Comparison of ENCODE assay signal across 24 mouse cellular contexts in the genomic region with DNA sequence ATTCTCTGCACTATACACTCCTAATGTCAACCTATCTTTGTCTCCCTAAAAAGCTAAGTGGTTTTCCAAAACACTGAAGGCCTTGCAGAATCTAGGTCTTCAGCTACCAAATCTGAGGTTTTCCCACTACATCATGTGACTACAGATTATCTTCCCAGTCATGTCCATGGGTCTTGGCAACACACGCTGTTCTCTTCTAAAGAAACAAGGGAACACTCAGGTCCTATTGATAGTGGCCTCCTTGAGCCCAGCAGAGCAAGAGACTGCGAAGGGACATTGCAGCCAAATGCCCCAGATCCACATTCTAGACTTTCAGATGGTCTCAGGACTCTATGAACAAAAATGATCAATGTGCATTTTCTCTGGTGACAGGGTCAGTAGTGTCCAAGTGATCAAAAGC. TPM values are rescaled to one million over a fixed set of nuclear protein-coding genes. Genes with fewer than 3 reads are reported as not detected.
A peak's percentile ranks its signal among the peaks of the same experiment; 100 is the strongest.
DNase-seq lines count a peak whose midpoint lies in the region; ATAC-seq and TF ChIP-seq lines count a peak whose summit lies in the region.
"Had no signal": no experiment of that assay in that cellular context is flagged by ENCODE, and none has a peak within 500 bp of the region (broad histone marks: within the 10 kb centered on the region; RNA-seq: fewer than 3 reads in every experiment).

No protein-coding gene starts in this region.

- no peaks in the 10 kb centered on the region for H3K27me3 ChIP-seq in hindbrain, postnatal 0 days (ENCODE audit: insufficient read depth, low read length)
- H3K27me3 ChIP-seq in hindbrain, embryonic 13.5 days = no peaks in the 10 kb centered on the region
- H3K27me3 ChIP-seq: embryonic facial prominence, embryonic 12.5 days; kidney, embryonic 15.5 days; limb, embryonic 13.5 days; liver, embryonic 12.5 days had no signal

- H3K36me3 ChIP-seq in hindbrain, postnatal 0 days (ENCODE audit: insufficient read depth, low read length) = no peaks in the 10 kb centered on the region
- H3K36me3 ChIP-seq in hindbrain, embryonic 13.5 days = no peaks in the 10 kb centered on the region
- H3K36me3 ChIP-seq: embryonic facial prominence, embryonic 12.5 days; kidney, embryonic 15.5 days; limb, embryonic 13.5 days; liver, embryonic 12.5 days had no signal

- H3K27ac ChIP-seq in hindbrain, postnatal 0 days = no peak overlapping the region
- no peak overlapping the region for H3K27ac ChIP-seq in hindbrain, embryonic 13.5 days
- H3K27ac ChIP-seq: embryonic facial prominence, embryonic 12.5 days; kidney, embryonic 15.5 days; limb, embryonic 13.5 days; liver, embryonic 12.5 days had no signal

- H3K9ac ChIP-seq in hindbrain, postnatal 0 days (replicated peaks; ENCODE audit: low read length) = no peak overlapping the region
- H3K9ac ChIP-seq in hindbrain, embryonic 13.5 days = no peak overlapping the region
- H3K9ac ChIP-seq: embryonic facial prominence, embryonic 12.5 days; kidney, embryonic 15.5 days; limb, embryonic 13.5 days; liver, embryonic 12.5 days had no signal

- peak; percentile 41; the same call in 1 of the 2 replicates for ATAC-seq in frontal cortex, adult (ENCODE audit: low TSS enrichment)
- ATAC-seq in hindbrain, postnatal 0 days = peak; percentile 75; the same call in 1 of the 2 replicates
- ATAC-seq in hindbrain, embryonic 13.5 days (ENCODE audit: low FRiP score) = no peak
- ATAC-seq: CD4-positive, CD25-positive, alpha-beta regulatory T cell, adult 4 months; liver, embryonic 12.5 days had no signal

- H3K9me3 ChIP-seq in hindbrain, postnatal 0 days (ENCODE audit: low read length) = no peaks in the 10 kb centered on the region
- H3K9me3 ChIP-seq in hindbrain, embryonic 13.5 days = no peaks in the 10 kb centered on the region
- H3K9me3 ChIP-seq: embryonic facial prominence, embryonic 12.5 days; kidney, embryonic 15.5 days; limb, embryonic 13.5 days; liver, embryonic 12.5 days had no signal

- TF ChIP-seq CTCF in hindbrain, postnatal 0 days (IDR thresholded peaks at IDR 0.05; ENCODE audit: low read depth) = no peak

- H3K4me1 ChIP-seq in hindbrain, postnatal 0 days (ENCODE audit: insufficient read depth, low read length) = no peaks in the 10 kb centered on the region
- no peaks in the 10 kb centered on the region for H3K4me1 ChIP-seq in hindbrain, embryonic 13.5 days (replicated peaks)
- H3K4me1 ChIP-seq: embryonic facial prominence, embryonic 12.5 days; kidney, embryonic 15.5 days; limb, embryonic 13.5 days; liver, embryonic 12.5 days had no signal

- intact Hi-C loops in left cerebral cortex, postnatal 25 days (cut with DNase I) = no loop called here

- WGBS in hindbrain, postnatal 0 days = 67% methylated on average over 2 of the region's 2 CpGs
- WGBS in hindbrain, embryonic 13.5 days = 87% methylated on average over 2 of the region's 2 CpGs

- H3K4me3 ChIP-seq in hindbrain, postnatal 0 days (ENCODE audit: low read length) = no peak overlapping the region
- no peak overlapping the region for H3K4me3 ChIP-seq in hindbrain, embryonic 13.5 days
- H3K4me3 ChIP-seq: embryonic facial prominence, embryonic 12.5 days; kidney, embryonic 15.5 days; limb, embryonic 13.5 days; liver, embryonic 12.5 days had no signal

- no peak for DNase-seq in frontal cortex, postnatal 25 days (ENCODE audit: low spot score in 2 of 2)
- DNase-seq in hindbrain, postnatal 0 days (ENCODE audit: low spot score) = peak; percentile 42
- peak; percentile 21 to 52 for DNase-seq in left cerebral cortex, postnatal 25 days (ENCODE audit: low spot score in 2 of 2)
- no peak for DNase-seq in left cerebral cortex, adult 11 months (ENCODE audit: low spot score)
- DNase-seq in layer of hippocampus, adult 9-11 months = peak; percentile 48
- no peak for DNase-seq in adrenal gland, postnatal 10 days
- DNase-seq: adrenal gland, postnatal 36 days; cerebellum, adult 18-20 months; cerebellum, postnatal 25 days; gastrocnemius, postnatal 14 days; kidney, adult 11 months; kidney, postnatal 36 days; lung, adult 18-20 months; lung, postnatal 14 days; thymus, adult 18-20 months; thymus, postnatal 36 days had no signal

- no peak overlapping the region for H3K4me2 ChIP-seq in hindbrain, postnatal 0 days (ENCODE audit: low read depth, low read length)
- H3K4me2 ChIP-seq in hindbrain, embryonic 13.5 days = no peak overlapping the region
- H3K4me2 ChIP-seq: embryonic facial prominence, embryonic 12.5 days; kidney, embryonic 15.5 days; limb, embryonic 13.5 days; liver, embryonic 12.5 days; midbrain, embryonic 11.5 days had no signal

RNA-seq across cellular contexts. Expression of gene Tnik, which starts 20.5 kb away (rescaled TPM):
- total RNA-seq in hindbrain, postnatal 0 days (2014; rRNA removed) = 98.1 and 105 TPM in 2 replicates
- 61.7 and 63.2 TPM in 2 replicates for polyA plus RNA-seq in hindbrain, postnatal 0 days (2015; fragmentation: Nextera tagmentation; extraction: Ambion mirVana)
- polyA plus RNA-seq in hindbrain, embryonic 13.5 days (2015; fragmentation: Nextera tagmentation; extraction: Ambion mirVana) = 70.7 and 73.6 TPM in 2 replicates
- total RNA-seq in left cerebral cortex, postnatal 25 days (2021) = 100 to 1,000 TPM; 195 to 212 TPM
- total RNA-seq in adrenal gland, postnatal 10 days (2021) = 10 to 100 TPM; 14.5 to 26.2 TPM

Comparison
In these comparisons a context has a peak if more than half of its experiments do, and no peak if none do; other contexts are left out.
1. DNase-seq: peak in hindbrain, postnatal 0 days (single experiment), left cerebral cortex, postnatal 25 days (2 of 2) and layer of hippocampus, adult 9-11 months (single experiment); none in frontal cortex, postnatal 25 days (0 of 2), left cerebral cortex, adult 11 months (single experiment) and adrenal gland, postnatal 10 days (single experiment).